Mouse (Mus musculus) small intestine, adult 2 months (tissue): ENCODE results near the gene Gper1. TPM values are rescaled to one million over a fixed set of nuclear protein-coding genes. Genes with fewer than 3 reads are reported as not detected.

Source experiments
- H3K27ac ChIP-seq: fragments of 200-500 bp; 2 replicates; pipeline ENCODE4 v1.5.1; 2012; ENCODE audit warnings: low read depth, low read length, control low read depth, inconsistent platforms; ENCODE audit not compliant: insufficient read depth
- H3K27me3 ChIP-seq: fragments of 200-500 bp; 2 replicates; pipeline ENCODE4 v1.6.1; 2012; ENCODE audit warnings: mild to moderate bottlenecking, moderate library complexity, low read length, inconsistent platforms; ENCODE audit not compliant: control insufficient read depth, insufficient read depth
- H3K36me3 ChIP-seq: fragments of 200-500 bp; 2 replicates; pipeline ENCODE4 v1.6.1; 2012; ENCODE audit warnings: mild to moderate bottlenecking, low read length, control low read depth, inconsistent platforms; ENCODE audit not compliant: control insufficient read depth, insufficient read depth
- H3K4me1 ChIP-seq: fragments of 200-500 bp; 2 replicates; pipeline ENCODE4 v1.6.1; 2012; ENCODE audit warnings: low read length, inconsistent platforms, mixed read lengths; ENCODE audit not compliant: control insufficient read depth, insufficient read depth, insufficient read length
- H3K4me3 ChIP-seq: fragments of 200-500 bp; 2 replicates; pipeline ENCODE4 v1.5.1; 2012; ENCODE audit warnings: low read depth, mild to moderate bottlenecking, control low read depth, inconsistent platforms, low read length, moderate library complexity
- CTCF ChIP-seq: fragments of 200-500 bp; IDR thresholded peaks from 2 replicates; pipeline ENCODE4 v1.5.1; 2012; ENCODE audit warnings: low read depth, mild to moderate bottlenecking, control low read depth, inconsistent platforms, low read length, moderate library complexity, mixed read lengths; ENCODE audit not compliant: insufficient replicate concordance, insufficient read length; ENCODE audit errors: extremely low read depth
- POLR2A ChIP-seq: fragments of 200-500 bp; IDR thresholded peaks from 2 replicates; pipeline ENCODE4 v1.6.1; 2012; ENCODE audit warnings: low read depth, mild to moderate bottlenecking, control low read depth, inconsistent platforms, low read length, moderate library complexity
- WGBS: fragments of 180-500 bp; shearing (Covaris S2); methylation state at CpG from one replicate; pipeline ENCODE4 v1.1.7; 2018; 5-methylcytosine and 5-hydroxymethylcytosine counted together
- polyA plus RNA-seq: library from polyadenylated mRNA; depleted of rRNA; stranded (reverse); fragments of >200 nt; gene quantifications from 2 replicates; pipeline ENCODE4 v1.2.3, GENCODE M21; 2012

Gene Gper1
- polyA plus RNA-seq, 1 experiment, result 1.8 TPM

- Histone ChIP-seq H3K36me3 (no peaks in the 10 kb centered on the region), H3K4me3 (peak overlapping the region; percentile 76), H3K4me1 (peaks cover 37% of the 10 kb centered on the region), H3K27me3 (no peaks in the 10 kb centered on the region), H3K27ac (peak overlapping the region; percentile 32)
- WGBS, result 11% methylated on average over 8 of the region's 8 CpGs
- no peak for TF ChIP-seq CTCF
- TF ChIP-seq POLR2A, result no peak
Measured at GRCm38 (mm10) chr5:139379771-139380384, 43.1 kb upstream of the Gper1 start.

- Histone ChIP-seq H3K27me3 (no peaks in the 10 kb centered on the region), H3K36me3 (no peaks in the 10 kb centered on the region), H3K27ac (peak overlapping the region; percentile 71), H3K4me1 (peaks cover 37% of the 10 kb centered on the region), H3K4me3 (peak overlapping the region; percentile 76)
- 0 out of 2 replicates have a peak, but pooled peaks have one; percentile 29 for TF ChIP-seq POLR2A
- TF ChIP-seq CTCF, result no peak
- WGBS, result 1% methylated on average over 72 of the region's 73 CpGs
Measured at GRCm38 (mm10) chr5:139380385-139381248, 42.3 kb upstream of the Gper1 start.

- H3K27ac ChIP-seq, result peak overlapping the region; percentile 79
- peaks cover 37% of the 10 kb centered on the region for H3K4me1 ChIP-seq
- H3K36me3 ChIP-seq, result no peaks in the 10 kb centered on the region; the same call in 1 of the 2 replicates
- WGBS, result 53% methylated on average over 18 of the region's 18 CpGs
- no peaks in the 10 kb centered on the region for H3K27me3 ChIP-seq
- peak overlapping the region; percentile 15 for H3K4me3 ChIP-seq
- TF ChIP-seq CTCF (no peak), POLR2A (no peak)
Measured at GRCm38 (mm10) chr5:139381586-139382513, 41.1 kb upstream of the Gper1 start.

- Histone ChIP-seq H3K27ac (peak overlapping the region; percentile 79), H3K36me3 (no peaks in the 10 kb centered on the region; the same call in 1 of the 2 replicates), H3K4me3 (peak overlapping the region; percentile 21), H3K27me3 (no peaks in the 10 kb centered on the region), H3K4me1 (peaks cover 34% of the 10 kb centered on the region)
- 36% methylated on average over 8 of the region's 8 CpGs for WGBS
- TF ChIP-seq CTCF, result no peak
- no peak for TF ChIP-seq POLR2A
Measured at GRCm38 (mm10) chr5:139382760-139383159, 40.2 kb upstream of the Gper1 start.

- H3K27me3 ChIP-seq, result no peaks in the 10 kb centered on the region
- H3K4me1 ChIP-seq, result peaks cover 34% of the 10 kb centered on the region
- H3K4me3 ChIP-seq, result no peak overlapping the region
- peak overlapping the region; percentile 79 for H3K27ac ChIP-seq
- no peaks in the 10 kb centered on the region; the same call in 1 of the 2 replicates for H3K36me3 ChIP-seq
- WGBS, result 65% methylated on average over 9 of the region's 9 CpGs
- TF ChIP-seq CTCF (no peak), POLR2A (no peak)
Measured at GRCm38 (mm10) chr5:139383234-139383633, 39.7 kb upstream of the Gper1 start.

- H3K27me3 ChIP-seq, result no peaks in the 10 kb centered on the region
- 0 out of 2 replicates have a peak overlapping the region, but pooled peaks have one; percentile 2 for H3K27ac ChIP-seq
- H3K4me3 ChIP-seq, result no peak overlapping the region
- 56% methylated on average over 10 of the region's 10 CpGs for WGBS
- H3K4me1 ChIP-seq, result peaks cover 27% of the 10 kb centered on the region
- no peaks in the 10 kb centered on the region; the same call in 1 of the 2 replicates for H3K36me3 ChIP-seq
- TF ChIP-seq POLR2A (no peak), CTCF (no peak)
Measured at GRCm38 (mm10) chr5:139384531-139384930, 38.4 kb upstream of the Gper1 start.
